Mouse (Mus musculus): Measurements from ENCODE around the gene Slc38a3. TPM values are rescaled to one million over a fixed set of nuclear protein-coding genes. Genes with fewer than 3 reads are reported as not detected.

The Slc38a3 gene
- total RNA-seq, 2 experiments from 2014 or later, result 17.6 to 20.4 TPM

DNA sequence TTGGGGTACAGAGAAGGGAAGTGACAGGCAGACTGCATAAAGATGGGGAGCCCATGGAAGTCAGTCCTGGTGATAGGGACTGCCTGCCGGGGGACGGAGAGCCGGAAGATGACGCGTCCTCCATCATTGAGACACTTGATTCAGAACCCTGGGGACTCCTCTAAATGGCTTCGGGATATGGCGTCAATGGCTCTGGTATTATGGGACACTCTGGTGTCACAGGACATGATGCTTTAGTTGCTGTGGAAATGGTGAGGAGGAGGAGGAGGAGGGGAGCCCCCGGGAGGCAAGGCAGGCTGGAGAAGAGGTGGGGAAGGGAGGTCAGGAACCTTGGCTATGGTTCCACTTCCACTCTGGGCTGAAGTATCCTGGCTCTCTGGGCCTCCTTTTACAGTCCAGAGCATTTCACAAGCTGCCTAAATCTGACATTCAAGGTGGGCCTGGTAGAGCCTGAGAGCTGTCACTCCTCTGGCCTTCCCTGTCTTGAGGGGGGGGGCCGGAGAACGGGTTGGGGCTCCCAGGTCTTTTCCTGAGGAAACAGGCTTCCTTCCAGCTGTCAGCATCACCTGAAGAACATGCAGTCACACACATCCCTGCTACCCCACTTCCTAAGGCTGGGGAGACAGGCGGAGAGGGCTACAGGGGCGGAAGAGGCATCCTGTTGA, 26.2 kb upstream of the Slc38a3 start:
- DNase-seq, result no peak

GRCm38 (mm10) chr9:107694627-107695026, 25.3 kb upstream of the Slc38a3 start:
- peak; percentile 43 for DNase-seq

- no peak for DNase-seq
Measured at GRCm38 (mm10) chr9:107693433-107693987, 24.2 kb upstream of the Slc38a3 start.

GRCm38 (mm10) chr9:107692785-107693184, 23.5 kb upstream of the Slc38a3 start:
- DNase-seq, result no peak

- no peak for DNase-seq
Measured at GRCm38 (mm10) chr9:107690391-107690790, 21.1 kb upstream of the Slc38a3 start.

DNA sequence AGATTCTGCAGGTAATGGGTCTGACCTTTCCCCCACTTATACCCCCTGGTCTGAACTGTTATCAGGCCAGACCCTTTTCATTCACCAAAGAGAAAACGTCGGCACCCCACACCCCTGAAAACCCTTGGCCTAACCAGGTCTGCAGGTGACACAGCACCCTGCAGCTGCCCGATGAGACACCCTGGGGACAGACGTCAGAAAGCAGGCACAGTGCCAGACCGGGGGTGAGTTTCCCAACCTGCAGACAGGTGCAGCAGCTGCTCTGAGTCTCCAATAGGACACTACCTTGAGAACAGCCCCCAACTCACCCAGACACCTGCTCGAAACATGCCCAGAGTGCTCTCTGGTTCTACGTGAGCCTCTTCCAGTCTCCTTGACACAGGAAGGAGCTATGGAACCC, 19.6 kb upstream of the Slc38a3 start:
- no peak for DNase-seq

DNA sequence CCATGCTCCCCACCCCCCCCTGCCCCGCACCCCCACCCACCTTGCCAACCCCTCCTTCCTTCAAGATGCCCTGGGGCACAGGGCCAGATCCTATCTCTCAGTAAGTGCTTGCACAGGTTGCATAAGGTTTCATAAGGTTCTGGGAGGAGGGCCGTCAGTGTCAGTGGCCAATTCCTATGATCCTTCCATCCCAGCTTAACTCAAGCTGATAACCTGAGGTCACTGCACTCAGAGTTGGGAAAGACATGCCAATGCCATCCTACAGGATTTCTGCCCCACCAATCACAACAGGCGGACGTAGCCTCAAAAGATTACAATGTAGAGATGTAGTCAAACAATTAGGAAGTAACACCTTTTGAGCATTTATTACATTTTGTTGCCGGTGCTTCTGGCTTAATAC, 19.1 kb upstream of the Slc38a3 start:
- no peak for DNase-seq

- peak; percentile 76 for DNase-seq
Measured at GRCm38 (mm10) chr9:107685231-107685981, 16.1 kb upstream of the Slc38a3 start.

GRCm38 (mm10) chr9:107682405-107682804, 13.1 kb upstream of the Slc38a3 start:
- DNase-seq, result no peak

DNA sequence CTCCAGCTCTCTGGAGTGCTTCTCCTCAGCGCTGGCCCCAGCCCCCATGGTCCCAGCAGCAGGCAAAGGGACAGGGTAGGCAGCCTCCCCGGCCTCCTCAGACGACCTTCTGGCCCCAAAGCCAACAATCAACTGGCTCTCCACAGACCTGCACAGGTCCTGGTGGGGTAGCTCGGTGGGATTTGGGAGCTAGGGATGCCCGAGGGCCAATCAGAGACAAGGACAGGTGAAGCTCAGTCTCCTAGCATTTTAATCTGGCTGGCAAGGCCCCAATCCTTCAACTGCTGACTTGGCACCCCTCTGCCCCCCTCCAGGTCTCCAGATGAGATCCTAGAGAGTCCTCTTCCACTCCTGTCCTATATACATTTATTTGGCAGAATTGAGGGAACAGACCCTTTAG, 10.2 kb upstream of the Slc38a3 start, which contains the start of gene Gnat1:
Gene Gnat1, minus strand, starts transcription at position 212 of the 400 bp plus-strand sequence.
- DNase-seq, result no peak

DNA sequence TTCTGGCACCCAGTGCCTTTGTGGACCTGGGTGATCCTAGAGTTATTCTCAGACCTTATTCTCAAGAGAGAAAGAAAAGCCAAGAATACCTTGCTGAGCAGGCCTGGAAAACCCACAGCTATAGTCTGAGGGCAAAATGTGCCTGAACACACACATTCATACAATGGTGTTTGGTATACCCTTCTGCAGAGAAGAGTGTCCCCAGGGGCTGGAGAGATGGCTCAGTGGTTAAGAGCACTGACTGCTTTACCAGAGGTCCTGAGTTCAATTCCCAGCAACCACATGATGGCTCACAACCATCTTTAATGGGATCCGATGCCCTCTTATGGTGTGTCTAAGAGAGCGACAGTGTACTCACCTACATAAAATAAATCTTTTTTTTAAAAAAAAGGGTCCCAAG, 9.5 kb upstream of the Slc38a3 start:
- no peak for DNase-seq

- peak; percentile 77 for DNase-seq
Measured at GRCm38 (mm10) chr9:107677819-107678526, 8.6 kb upstream of the Slc38a3 start.

GRCm38 (mm10) chr9:107677091-107677784, 7.9 kb upstream of the Slc38a3 start:
- DNase-seq, result no peak

- no peak for DNase-seq
Measured at GRCm38 (mm10) chr9:107676302-107676701, 7.0 kb upstream of the Slc38a3 start.

GRCm38 (mm10) chr9:107675671-107676301, 6.5 kb upstream of the Slc38a3 start:
- DNase-seq, result peak; percentile 86

DNA sequence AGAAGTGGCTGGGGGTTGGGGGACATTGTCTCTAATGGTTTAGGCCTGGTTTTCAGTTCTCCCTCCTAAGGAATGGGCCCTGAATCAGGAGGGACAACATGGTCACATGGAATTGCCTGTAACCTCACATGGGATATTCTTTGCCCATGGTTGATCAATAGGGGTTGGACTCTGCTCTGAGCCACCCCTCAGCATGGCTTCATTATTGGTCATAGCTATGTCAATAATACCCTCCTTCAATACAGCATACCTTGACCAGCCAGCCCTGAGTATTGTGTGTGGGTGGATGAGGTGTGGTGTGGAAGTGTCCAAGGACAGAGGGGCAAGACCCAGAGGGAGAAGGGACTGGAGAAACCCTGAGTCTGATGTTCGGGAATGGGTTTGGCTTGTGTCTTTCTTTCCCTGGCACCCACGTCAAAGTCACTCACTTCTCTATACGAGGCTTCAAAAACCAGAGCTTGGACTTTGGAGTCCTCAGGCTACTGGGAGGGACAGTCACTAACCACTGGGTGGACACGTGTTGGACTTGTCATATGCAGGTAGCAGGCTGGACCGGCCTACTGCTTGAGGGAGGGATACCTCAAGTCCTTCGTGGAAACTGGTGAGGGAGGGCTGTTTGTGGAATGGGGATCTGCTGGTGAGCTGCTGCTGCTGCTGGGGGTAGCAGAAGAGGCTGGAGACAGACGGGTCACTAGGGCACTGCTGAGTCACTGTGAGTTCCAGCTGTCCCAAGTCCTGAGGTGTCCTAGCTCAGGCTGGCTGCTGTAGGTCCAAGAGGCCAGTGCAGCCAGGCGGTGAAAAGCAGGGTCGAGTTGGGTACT, 5.5 kb upstream of the Slc38a3 start:
- no peak for DNase-seq

DNA sequence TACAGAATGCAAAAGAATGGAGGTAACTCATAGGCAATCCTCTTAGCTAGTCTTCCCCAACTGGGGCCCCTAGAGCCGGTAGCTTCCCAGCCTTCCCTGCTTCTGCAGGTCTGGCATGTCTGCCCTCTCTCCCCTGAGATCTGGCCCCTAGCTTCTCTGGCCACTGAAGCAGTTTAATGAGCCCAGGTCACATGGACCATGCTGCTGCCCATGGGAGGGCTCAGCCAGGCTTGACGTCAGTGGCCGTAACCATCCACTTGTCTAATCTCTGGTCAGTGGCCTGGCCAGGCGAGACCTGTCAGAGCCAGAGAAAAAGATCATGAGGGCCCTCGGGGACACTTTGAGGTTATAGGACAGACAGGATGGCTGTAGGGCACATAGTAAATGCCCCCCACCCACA, 929 bp upstream of the Slc38a3 start:
- DNase-seq, result peak; percentile 48

GRCm38 (mm10) chr9:107668916-107669315, 414 bp downstream of the Slc38a3 start:
- no peak for DNase-seq

DNA sequence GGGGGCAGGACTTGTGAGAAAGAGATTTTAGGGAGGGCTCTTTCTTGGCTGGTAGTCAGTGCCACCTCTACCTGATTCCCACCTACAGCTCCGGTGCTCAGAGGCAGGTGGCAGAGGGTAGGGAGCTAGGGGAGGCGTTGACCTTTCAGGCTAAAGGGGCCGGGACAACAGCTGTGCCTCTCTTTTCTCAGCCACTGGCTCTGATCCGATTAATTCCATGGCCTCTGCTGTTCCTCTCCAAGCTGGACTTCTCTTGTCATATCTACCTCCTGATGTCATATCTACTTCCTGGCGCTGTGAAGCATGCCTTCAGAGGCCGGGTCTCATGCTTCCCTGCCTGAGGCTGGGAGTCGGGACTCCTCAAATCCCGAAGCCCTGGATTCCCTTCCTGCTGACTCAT, 1.3 kb downstream of the Slc38a3 start:
- DNase-seq, result no peak

- peak; percentile 70 for DNase-seq
Measured at GRCm38 (mm10) chr9:107667219-107667618, 2.1 kb downstream of the Slc38a3 start.

DNA sequence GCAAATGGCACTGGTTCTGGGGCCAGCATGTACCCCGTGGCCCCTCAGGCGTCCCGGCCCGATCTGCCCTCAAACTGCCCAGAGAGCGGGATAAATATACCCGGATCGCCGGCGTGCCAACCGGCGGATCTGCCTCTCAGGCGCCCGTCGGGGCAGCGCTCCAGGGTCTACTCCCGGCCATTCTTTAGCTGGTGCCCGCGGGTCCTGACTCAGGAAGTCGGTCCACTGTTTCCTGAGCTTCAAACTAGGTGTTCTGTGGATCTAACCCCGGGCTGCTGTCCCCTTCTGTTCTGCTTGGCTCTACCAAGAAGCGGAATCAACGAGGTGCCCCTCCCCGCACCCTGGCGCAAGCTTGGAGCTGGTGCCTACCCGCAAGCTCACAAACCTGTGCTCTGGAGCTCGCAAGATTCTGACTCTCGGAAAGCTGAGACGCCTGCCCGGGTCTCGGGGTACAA, 2.6 kb downstream of the Slc38a3 start:
- peak; percentile 59 for DNase-seq
